Mouse (Mus musculus) kidney, adult 8-10 months (tissue): ENCODE results near the gene Ntrk3.

Experiments used
- DNase-seq, 2 experiments: peaks; one replicate each; pipeline ENCODE4 v3.0.0; 2022

The Ntrk3 gene

DNA sequence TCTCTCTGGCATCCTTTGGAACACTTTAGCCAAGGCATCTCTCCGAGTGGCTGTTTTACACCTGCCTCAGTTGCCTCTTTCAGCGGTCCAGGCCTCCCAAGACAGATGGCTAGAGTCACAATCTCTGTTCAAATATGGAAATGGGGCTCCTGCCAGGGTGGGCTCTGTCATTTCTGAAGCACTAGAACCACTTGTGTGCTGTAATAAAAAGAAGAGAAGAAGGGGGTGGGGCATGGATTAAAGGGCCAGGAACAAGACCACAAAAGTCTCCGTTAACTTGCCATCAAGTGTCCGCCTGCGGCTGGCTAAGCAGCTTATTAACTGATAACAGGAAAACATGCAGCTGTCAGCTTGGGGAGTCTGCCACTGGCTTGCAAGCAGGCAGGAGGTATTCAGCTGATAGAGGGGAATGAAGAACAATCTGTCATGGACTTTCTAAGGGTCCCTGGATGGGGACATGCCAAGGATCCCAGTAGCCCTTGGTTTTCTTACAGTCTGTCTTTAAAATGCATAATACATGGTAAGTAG, 304.1 kb downstream of the Ntrk3 start:
- no peak for DNase-seq

DNA sequence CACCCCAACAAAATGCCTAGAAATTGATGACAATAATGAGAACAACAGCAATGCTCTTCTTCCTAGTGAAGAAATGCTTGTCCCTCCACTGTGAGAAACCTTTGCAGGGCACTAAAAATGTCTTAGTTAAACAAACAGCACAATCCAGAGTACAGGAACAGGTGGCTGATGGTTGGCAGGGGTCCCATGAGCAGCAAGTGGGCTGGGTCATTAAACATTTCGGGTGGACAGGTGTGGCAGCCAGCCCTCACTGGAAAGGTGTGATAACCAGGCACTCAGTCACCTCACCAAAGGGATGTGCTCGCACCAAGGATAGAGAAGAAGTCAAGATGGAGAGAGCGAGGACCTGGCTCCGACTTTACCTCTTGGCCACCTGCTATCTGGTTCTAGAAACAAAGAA, 306.2 kb downstream of the Ntrk3 start:
- DNase-seq: no peak

DNA sequence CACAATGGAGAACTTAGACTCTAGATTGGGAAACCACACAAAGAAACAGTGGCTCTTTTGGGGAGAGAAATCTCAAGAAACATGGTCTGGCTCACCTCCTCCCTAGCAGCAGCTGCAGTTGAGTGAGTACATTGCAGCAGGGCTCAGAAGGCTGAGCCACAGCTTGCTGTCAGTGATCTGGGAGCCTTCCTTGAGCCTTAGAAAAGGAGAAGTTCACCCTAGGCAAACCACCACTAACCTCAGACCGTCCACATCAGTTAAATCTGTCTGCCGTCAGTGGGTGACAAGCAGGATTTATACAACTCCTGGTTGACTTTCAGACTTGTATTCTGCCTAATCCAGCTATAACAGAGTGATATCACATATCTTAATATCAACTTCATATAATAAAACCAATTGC, 325.6 kb downstream of the Ntrk3 start:
- no peak for DNase-seq

DNA sequence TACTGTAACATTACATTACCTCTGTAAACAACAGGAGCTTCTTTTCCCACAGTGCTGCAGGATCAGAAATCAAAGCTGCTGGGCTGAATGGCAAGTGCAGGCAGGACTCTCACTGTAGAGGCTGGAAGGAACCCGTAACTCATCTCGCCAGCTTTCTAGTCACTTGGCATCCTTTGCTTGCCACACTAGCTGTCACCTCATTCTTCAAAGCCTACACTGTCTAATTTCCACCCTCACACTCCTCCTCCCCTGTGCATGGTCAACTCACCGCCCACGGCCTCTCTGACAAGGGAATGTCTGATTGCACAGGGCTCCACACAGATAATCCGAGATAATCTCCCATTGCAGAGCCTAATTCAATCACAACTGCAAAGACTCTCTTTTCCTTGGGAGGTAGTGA, 327.8 kb downstream of the Ntrk3 start:
- DNase-seq: no peak

DNA sequence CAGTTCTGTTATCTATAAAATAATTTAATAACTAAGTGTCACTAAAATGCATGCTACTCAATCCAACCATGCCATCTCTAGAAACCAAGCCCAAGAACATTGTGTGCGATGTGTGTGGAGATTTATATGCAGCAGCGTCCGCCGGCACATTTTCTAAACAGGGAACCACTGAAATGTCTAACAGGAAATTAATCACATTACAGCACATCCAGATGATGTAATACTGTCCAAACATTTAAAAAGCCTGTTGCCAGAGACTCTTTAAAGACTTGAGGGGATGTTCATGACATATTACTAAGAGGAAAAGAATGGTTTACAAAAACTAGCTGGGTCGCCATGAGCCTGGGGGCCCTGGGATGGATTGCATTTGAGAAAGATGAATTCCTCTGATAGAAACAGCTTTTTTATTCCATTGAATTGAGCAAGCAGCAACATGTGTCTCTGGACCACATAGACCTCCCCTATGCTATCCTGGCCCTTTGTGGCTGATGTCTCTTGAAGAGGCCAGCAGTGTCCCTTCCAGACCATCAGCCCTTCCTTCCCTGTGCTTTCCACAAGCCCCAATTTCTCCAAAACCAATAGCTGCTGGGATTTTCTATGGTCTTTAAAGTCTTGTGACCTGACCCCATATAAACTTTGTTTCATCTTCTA, 331.0 kb downstream of the Ntrk3 start:
- no peak for DNase-seq

DNA sequence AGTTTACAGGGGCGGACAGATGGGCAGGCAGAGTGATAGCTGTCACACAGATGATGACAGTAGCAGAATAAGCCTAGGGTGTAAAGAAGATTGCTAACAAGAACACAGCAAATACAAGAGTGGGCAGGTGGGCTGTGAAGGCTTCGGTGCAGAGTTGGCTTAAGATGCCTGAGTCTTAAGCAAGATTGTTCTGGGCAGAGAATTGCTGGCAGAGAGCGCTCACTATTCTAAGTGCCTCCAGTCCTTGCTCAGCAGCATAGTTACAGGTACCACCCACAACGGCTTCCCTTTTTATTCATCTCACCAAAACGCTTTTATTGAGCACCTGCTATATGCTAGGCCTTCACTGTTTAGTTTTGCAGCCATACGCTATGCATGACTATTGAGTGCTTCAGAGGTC, 333.3 kb downstream of the Ntrk3 start:
- no peak for DNase-seq

DNA sequence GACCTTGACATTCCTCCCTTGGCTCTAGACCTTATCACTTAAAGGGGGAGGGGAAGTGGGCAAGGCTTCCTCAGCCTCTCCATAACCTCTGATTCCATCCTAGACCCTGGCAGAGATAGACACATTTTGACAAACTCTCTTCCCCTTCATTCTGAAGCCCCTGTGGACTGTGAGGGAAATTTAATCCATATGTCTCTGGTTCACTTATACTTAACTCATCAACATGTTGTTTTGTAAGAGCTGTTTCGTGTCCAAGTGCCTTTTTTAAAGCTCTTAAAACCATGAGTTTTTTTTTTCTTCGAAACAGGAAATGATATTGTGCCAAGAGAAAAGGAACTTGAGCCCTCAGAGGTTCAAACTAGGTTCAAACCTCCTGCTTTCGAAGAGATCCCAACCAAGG, 335.3 kb downstream of the Ntrk3 start:
- no peak for DNase-seq

DNA sequence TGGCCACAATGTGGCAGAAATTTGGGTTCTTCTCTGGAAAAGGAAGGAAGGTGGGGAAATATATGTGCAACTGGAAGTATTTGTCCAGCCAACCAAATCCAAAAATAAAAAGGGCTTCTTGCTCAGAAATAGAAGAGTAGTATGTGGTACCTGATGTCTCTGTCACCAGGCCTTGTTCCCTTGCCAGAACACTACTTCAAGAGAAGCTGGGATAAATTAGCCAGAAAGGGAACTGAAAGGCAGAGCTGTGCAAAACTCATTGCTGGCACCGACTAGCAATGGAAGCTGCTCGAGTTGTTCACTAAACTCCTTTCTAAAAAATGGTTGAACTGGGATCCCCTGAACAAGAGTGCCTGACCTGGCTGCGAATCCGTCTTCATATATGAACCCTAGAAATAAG, 337.6 kb downstream of the Ntrk3 start:
- no peak for DNase-seq

DNA sequence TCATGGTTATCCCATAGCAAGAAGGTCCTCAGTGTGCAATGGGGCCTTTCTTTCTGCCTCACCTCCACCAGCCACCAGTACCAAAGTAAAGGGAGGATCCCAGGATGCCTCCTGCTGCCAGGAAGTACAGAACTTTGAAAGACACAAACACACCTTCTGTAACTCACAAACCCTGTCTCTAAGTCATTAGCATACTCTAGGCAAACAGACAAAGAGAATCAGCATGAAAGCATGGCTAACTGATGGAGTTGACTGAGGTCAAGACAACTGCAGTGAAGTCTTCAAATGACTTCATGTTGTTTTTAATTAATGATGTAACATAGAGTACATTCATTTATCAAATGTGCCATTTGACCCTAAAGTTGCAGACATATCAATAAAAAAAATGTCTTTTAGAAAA, 339.4 kb downstream of the Ntrk3 start:
- DNase-seq: no peak

DNA sequence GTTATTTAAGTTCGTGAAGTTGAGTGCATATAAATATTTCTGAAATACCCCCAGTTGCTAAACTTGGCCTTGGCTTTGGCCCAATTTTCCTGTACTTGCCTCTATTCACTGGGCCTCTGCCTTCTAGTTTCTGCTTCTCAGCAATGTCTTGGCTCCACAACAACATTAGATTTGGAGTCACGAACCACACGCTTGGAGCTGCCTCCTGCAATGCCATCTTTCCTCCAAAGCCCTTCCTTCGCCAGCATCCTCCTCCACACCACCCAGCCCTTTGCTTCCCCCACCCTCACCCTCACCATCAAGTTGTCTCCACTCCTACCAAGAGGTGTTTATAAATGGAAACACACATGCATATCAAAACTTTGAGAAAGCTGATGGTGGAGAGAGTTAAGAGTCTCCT, 340.6 kb downstream of the Ntrk3 start:
- no peak for DNase-seq

DNA sequence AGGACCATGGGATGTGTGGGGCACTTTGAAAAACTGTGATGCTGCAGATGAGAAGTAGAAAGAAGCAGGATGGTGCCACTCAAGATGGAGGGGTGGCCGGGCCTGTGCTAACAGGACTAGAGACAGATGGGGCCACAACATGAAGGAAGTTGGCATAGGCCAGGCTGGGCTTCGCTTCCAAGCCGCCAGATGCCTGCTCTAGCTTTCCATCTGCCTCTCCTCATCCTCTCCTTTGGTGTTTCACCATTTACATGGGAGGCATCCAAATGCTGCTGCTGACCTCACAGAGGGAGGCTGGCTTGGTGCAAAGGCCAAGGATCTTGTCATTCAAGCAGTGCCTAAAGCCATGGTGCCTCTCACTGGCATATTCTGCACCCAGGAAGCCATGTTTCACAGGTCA, 347.8 kb downstream of the Ntrk3 start:
- no peak for DNase-seq

DNA sequence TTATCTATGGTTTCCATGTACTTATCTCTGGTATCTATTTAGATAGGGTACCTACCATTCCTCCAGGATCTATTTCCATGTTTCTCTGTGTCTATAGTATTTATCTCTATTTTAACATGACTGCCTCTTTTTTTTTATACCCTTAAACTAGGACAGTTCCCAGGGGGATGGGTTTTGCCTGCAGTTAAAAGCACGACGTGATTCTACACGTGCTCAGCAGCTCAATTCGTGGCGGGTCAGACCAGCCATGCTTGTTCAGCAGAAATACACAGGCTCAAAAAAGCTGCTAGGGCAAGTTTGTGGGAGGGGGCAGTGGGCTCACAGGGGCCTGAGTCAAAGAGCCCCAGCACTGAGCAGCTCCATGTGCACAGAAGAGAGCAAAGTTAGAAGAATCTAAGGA, 349.7 kb downstream of the Ntrk3 start:
- no peak for DNase-seq

DNA sequence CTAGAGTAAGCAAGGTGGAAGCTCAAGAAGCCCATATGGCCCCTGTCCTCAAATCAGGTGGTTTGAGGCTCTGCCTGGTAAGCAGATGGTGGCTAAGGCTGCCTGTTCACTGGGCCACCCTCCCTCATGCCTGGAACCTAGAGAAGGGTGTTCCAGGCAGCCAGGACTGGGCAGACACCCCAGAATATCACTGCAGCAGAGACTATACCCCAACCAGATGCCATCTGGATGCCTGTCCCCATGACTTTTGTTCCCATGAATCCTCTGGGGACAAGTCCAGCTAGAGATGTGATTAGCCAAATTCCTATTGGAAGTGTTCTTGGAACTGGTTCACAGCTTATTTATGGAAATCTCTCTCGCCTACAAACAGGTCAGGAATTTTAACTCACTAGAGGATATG, 351.8 kb downstream of the Ntrk3 start:
- DNase-seq: no peak

DNA sequence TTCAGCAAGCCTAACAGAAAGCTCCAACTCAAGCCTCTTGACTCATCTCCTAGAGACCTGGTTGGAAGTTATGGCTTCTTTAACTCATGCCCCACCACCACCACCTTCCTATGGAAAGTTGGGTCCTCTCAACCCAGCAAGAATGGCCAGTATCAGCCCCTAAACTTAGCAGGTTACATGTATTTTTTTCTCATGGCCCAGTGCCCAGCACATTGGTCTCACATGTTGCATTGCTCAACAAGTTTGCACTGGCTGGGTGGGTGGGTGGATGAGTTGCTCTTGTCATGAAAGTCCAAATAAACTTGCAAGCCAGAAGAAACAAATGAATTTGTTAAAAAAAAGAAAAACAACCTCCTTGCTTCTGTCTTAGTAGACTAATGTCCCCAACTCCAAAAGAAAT, 353.7 kb downstream of the Ntrk3 start:
- no peak for DNase-seq

DNA sequence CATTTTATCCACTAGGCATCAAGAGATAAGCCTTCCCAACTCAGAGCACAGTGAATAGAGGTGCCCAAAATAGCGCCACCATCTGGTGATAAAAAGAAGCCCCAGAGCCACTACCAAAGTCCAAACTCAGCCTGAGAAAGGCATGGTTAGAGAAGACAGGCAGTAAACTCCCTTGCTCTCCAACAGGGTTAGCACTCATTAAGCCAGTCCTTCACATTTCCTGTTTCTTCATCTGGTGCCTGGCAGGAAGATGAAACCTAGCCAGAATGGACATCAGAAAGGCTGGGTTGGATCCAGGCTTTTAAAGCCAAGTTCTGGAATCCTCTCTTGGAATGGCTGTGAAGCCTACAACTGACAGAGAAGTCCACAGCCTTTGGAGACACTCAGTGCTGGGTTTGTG, 355.7 kb downstream of the Ntrk3 start:
- no peak for DNase-seq

DNA sequence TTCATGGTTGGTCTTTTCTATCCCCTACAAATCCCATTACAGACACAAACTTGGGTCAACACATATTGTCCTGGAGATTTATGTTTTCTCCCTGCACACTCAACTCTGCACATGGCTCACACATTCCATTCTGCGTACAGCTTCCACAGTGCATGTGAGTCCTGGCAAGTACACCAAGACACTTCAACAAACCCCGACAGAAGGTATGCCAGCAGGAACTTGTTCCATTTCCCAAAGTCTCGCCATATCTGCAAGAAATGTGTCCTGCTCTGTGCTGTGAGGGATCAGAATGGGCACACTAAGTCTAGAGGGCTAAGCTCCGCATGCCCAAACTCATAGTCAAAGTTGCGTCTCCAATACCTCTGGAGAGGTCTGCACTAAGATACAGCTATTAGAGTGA, 358.0 kb downstream of the Ntrk3 start:
- no peak for DNase-seq

DNA sequence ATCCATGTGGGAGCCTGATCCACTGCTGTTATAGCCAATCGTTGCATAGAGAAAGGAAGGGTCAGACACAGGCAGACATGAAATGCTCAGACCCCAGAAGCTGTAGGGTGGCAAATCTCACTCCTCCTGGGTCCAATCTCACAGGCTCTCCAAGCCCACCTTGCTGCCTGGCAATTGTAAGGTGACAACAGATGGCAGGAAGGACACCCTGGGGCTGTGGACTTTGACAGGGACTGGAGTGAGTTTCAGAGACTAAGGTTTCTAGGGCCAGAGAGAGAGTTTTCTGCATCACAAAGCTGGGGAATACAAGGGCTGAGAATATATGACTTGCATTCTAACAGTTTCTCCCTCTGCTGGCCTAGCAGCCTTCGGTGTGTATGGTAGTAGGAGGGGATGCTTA, 359.5 kb downstream of the Ntrk3 start:
- DNase-seq: no peak

DNA sequence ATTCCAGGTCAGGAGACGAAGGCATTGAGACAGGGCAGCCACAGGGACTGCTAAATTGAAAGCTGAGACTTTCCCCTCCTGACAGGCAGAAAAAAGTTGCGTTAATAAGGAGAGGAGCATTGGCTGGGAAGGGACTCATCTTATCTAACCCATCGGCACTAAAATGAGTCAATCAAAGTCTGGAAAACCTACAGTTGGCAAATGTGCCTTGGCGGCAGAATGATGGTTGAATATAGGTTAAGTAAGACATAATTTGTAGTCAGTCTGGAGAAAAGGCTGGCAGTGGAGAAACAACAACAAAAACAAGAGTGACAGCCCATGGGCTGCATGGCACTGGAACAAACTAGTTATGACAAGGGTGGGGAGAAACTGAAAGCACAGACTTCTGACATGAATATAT, 360.9 kb downstream of the Ntrk3 start:
- DNase-seq: no peak

DNA sequence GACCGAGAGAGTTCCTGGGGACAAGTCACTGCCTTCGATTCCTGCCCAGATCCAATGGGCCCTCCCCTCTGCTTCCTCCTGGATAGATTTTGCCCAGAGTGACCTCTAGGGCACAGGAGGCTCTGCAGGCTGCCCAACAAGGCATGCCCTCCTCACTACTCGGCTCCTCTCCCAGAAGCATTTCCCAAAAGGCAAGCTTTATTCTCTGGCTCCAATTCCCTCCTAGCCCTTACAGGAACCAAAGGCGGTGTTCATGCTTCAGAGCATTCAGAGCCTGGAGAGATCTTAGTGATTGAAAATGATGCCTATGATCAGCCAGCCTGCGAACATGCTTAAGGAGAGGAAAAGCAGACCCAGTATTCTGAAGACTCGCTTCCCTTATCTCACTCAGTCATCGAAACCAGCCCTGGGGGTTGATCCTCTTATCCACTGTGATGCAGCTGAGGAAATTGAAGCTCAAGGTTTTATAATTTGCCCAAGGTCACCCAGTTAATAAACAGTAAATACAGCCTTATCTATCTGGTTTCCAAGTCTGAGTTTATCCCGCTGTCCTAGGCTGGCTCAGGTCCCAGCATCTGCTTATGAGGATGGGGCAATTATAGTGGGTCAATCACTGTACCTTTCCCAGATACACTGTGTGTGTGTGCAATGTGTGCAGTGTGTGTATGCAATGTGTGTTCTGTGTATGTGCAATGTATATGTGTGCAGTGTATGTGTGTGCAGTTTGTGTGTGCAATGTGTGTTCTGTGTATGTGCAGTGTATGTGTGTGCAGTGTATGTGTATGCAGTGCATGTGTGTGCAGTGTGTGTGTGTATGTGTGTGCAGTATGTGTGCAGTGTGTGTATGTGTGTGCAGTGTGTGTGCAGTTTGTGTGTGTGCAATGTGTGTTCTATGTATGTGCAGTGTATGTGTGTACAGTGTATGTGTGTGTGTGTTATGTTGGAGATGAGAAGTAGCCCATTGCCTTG, 376.2 kb downstream of the Ntrk3 start:
- DNase-seq: no peak

DNA sequence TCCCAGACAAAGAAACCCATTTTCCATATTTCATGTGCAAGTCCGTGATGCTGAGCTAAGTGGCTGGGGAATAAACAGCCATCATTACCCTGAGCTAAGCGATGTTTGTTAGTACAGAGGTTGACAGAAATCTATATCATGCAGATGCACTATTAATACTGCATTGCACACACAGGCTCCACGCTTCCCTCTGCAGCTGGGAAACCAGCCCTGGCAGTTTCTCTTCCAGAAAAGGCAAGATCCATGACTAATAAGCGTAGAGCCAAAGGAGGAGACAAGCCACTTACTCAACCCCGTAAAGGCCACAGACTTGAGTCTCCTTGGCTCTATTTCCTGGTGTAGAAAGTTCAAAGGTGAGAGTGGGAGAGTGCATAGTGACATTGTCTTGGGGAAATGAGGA, 390.3 kb downstream of the Ntrk3 start:
- DNase-seq: no peak

DNA sequence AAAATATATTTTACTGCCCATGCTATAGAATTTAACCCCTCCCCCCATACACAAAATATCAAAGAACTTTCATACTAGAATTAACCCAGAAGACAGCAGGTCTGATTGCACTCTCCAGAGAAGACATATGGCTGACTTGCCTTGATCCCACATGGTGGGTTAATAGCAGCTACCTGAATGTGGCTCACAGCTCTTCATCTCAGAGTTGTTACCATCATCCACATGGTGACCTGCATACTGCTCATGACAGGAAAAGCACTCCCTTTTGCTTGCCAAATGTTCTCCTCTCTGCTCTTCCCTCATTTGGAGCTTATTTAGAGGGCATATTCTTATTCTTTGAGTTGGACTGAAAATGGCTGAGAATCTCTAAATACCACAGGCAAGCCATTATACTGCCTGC, 404.4 kb downstream of the Ntrk3 start:
- DNase-seq: no peak

DNA sequence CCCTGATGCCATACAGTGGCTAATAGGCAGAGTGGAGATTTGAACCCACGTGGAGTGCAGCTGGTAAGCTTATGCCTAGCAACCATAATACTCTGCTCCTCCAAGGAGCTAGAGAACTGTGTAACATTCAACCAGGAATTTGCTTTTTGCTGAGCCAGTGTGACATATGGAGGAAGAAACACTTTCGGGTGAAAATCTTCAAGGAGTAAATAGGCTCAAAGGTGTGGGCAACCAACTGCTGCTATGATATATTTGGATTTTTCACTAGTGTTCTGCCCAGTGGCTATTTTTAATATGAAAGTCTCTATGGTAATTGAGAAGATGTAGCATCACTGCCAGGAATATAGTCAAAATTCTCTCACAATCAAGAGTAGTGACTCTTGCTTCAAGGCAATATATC, 409.5 kb downstream of the Ntrk3 start:
- DNase-seq: no peak

DNA sequence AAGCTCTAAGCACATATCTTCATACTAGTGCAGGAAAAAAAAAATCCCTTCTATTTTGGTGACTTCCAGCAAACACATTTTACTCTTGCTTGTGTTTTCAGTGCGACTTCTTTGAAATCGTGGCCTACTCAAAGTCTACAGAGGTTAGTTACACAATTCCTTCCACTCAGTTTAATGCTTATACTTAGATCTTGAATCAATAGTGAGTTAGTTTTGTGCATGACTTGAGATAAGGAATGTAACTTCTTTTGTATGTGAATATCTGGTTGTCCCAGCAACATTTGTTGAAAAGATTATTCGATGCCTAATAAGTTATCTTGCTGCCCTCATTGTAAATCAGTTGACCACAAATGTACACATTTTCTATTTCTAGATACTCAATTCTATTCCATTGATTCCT, 411.6 kb downstream of the Ntrk3 start:
- DNase-seq: no peak

DNA sequence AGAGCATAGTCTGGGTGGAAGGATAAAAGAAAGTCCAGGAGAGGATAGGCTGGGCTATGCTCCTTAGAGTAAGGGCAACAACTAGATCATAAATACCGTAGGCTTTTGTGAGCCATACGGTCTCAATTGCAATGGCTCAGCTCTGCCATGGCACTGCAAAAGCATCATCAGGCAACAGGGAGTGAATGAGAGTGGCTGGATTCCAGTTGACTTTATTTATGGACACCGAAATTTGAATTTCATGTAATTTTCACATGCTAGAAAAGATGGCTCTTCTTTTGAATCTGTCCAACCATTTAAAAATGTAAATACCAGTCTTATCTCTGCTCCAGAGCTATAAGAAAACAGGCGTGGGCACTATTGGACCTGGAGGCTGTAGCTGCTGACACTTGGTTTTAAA, 419.2 kb downstream of the Ntrk3 start:
- DNase-seq: no peak
